In the genomic region with DNA sequence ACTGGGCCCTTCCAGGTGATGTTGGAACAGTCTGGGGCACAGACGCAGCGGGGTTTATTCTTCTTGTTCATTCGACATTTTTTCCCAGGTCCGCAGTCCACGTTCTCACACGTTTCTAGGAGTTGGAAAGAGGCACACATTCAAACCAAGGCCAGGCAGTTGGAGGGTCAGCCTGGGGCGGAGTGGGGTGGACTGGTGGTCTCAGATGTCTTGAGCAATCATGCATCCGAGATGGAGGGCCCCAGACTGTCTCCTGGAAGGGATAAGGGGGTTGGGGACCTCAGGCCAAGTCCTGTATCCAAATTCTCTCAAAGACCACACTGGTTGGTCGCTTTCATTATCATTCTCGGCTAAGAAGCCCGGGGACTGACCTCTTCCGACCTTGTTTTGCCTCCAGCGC, we compare ENCODE assay signal across 10 mouse cellular contexts. TPM values are rescaled to one million over a fixed set of nuclear protein-coding genes. Genes with fewer than 3 reads are reported as not detected.
DNase-seq lines count a peak whose midpoint lies in the region; ATAC-seq and TF ChIP-seq lines count a peak whose summit lies in the region.
"Had no signal": no experiment of that assay in that cellular context is flagged by ENCODE, and none has a peak within 500 bp of the region (broad histone marks: within the 10 kb centered on the region; RNA-seq: fewer than 3 reads in every experiment).

No protein-coding gene starts in this region.

- H3K9me3 ChIP-seq in lung, postnatal 0 days (ENCODE audit: low read length): no peaks in the 10 kb centered on the region
- no peaks in the 10 kb centered on the region for H3K9me3 ChIP-seq in limb, embryonic 15.5 days
- no peaks in the 10 kb centered on the region for H3K9me3 ChIP-seq in stomach, embryonic 15.5 days

- 45% methylated on average over 13 of the region's 13 CpGs for WGBS in lung, postnatal 0 days
- WGBS in limb, embryonic 15.5 days: 50% methylated on average over 13 of the region's 13 CpGs
- WGBS in stomach, embryonic 15.5 days: 53% methylated on average over 13 of the region's 13 CpGs

- H3K4me2 ChIP-seq in lung, postnatal 0 days (replicated peaks; ENCODE audit: low read depth, low read length): peak overlapping the region; percentile 97
- H3K4me2 ChIP-seq in limb, embryonic 15.5 days: peak overlapping the region; percentile 96
- H3K4me2 ChIP-seq in stomach, embryonic 15.5 days: peak overlapping the region; percentile 97

- TF ChIP-seq CTCF in lung, postnatal 0 days (IDR thresholded peaks at IDR 0.05): no peak

- H3K4me1 ChIP-seq in lung, postnatal 0 days (ENCODE audit: insufficient read depth, low read depth, low read length): peaks cover 7% of the 10 kb centered on the region; the same call in 1 of the 2 replicates
- H3K4me1 ChIP-seq in limb, embryonic 15.5 days: peaks cover 26% of the 10 kb centered on the region
- H3K4me1 ChIP-seq in stomach, embryonic 15.5 days: peaks cover 24% of the 10 kb centered on the region

- no peak for TF ChIP-seq EP300 in lung, postnatal 0 days (IDR thresholded peaks at IDR 0.05)

- H3K36me3 ChIP-seq in lung, postnatal 0 days (ENCODE audit: insufficient read depth, low read length): no peaks in the 10 kb centered on the region
- H3K36me3 ChIP-seq in limb, embryonic 15.5 days: no peaks in the 10 kb centered on the region
- no peaks in the 10 kb centered on the region for H3K36me3 ChIP-seq in stomach, embryonic 15.5 days

- peaks cover 23% of the 10 kb centered on the region; the same call in 1 of the 2 replicates for H3K27me3 ChIP-seq in lung, postnatal 0 days (replicated peaks; ENCODE audit: insufficient read depth, low read length)
- peaks cover 45% of the 10 kb centered on the region for H3K27me3 ChIP-seq in limb, embryonic 15.5 days
- H3K27me3 ChIP-seq in stomach, embryonic 15.5 days (replicated peaks): peaks cover 24% of the 10 kb centered on the region

- ATAC-seq in lung, postnatal 0 days: no peak
- no peak for ATAC-seq in limb, embryonic 15.5 days (ENCODE audit: insufficient number of reproducible peaks, low FRiP score, low TSS enrichment, low read depth)
- ATAC-seq in stomach, embryonic 15.5 days (ENCODE audit: insufficient read depth, low FRiP score, low read depth): no peak
- no peak for ATAC-seq in erythroblast, adult 5-6 weeks (replicated peaks; ENCODE audit: low FRiP score, poor library complexity, severe bottlenecking)

- H3K4me3 ChIP-seq in lung, postnatal 0 days (ENCODE audit: low read depth, low read length): peak overlapping the region; percentile 20; the same call in 1 of the 2 replicates
- H3K4me3 ChIP-seq in limb, embryonic 15.5 days: peak overlapping the region; percentile 63
- H3K4me3 ChIP-seq in stomach, embryonic 15.5 days (replicated peaks): peak overlapping the region; percentile 58

- H3K9ac ChIP-seq in lung, postnatal 0 days (replicated peaks; ENCODE audit: low read depth): no peak overlapping the region
- H3K9ac ChIP-seq in limb, embryonic 15.5 days: no peak overlapping the region
- no peak overlapping the region for H3K9ac ChIP-seq in stomach, embryonic 15.5 days

- no peak overlapping the region for H3K27ac ChIP-seq in lung, postnatal 0 days (ENCODE audit: low read length)
- no peak overlapping the region for H3K27ac ChIP-seq in limb, embryonic 15.5 days
- no peak overlapping the region for H3K27ac ChIP-seq in stomach, embryonic 15.5 days
- H3K27ac ChIP-seq: macrophage had no signal

- peak; percentile 2 for DNase-seq in embryo, embryonic 11 days
- DNase-seq in embryo, embryonic 10.5 days (ENCODE audit: low spot score): no peak
- no peak for DNase-seq in lung, postnatal 0 days (ENCODE audit: low spot score)
- DNase-seq in lung, adult 18-20 months: no peak
- DNase-seq in right cerebral cortex, postnatal 4 days: no peak

RNA-seq across cellular contexts. Expression of a gene that starts 3.0 kb away (rescaled TPM):
- 3.3 and 4.5 TPM in 2 replicates for polyA plus RNA-seq in lung, postnatal 0 days (2015; fragmentation: Nextera tagmentation; extraction: Ambion mirVana)
- 53.4 and 55.4 TPM in 2 replicates for polyA plus RNA-seq in limb, embryonic 15.5 days (2015; fragmentation: Nextera tagmentation; extraction: Ambion mirVana)
- 41.8 and 59.4 TPM in 2 replicates for polyA plus RNA-seq in stomach, embryonic 15.5 days (2015; fragmentation: Nextera tagmentation; extraction: Ambion mirVana)
- not detected in 2 replicates for total RNA-seq in erythroblast, adult 5-6 weeks (2015; ENCODE audit: low replicate concordance)
- not detected in 2 replicates for total RNA-seq in erythroblast, adult 5-6 weeks (2017; ENCODE audit: low replicate concordance)
- total RNA-seq: hematopoietic stem cell, adult 5-6 weeks had no signal
- polyA plus RNA-seq: macrophage had no signal
